Mouse (Mus musculus) duodenum, adult 2 months (tissue): ENCODE data around the gene Klf5. TPM values are rescaled to one million over a fixed set of nuclear protein-coding genes. Genes with fewer than 3 reads are reported as not detected.

Experiments
- polyA plus RNA-seq: library from polyadenylated mRNA; depleted of rRNA; stranded (reverse); fragments of >200 nt; gene quantifications from 2 replicates; pipeline ENCODE4 v1.2.3, GENCODE M21; 2012; ENCODE audit warnings: low replicate concordance; rRNA removed

Gene Klf5
- polyA plus RNA-seq, result 150 and 189 TPM in 2 replicates

DNA sequence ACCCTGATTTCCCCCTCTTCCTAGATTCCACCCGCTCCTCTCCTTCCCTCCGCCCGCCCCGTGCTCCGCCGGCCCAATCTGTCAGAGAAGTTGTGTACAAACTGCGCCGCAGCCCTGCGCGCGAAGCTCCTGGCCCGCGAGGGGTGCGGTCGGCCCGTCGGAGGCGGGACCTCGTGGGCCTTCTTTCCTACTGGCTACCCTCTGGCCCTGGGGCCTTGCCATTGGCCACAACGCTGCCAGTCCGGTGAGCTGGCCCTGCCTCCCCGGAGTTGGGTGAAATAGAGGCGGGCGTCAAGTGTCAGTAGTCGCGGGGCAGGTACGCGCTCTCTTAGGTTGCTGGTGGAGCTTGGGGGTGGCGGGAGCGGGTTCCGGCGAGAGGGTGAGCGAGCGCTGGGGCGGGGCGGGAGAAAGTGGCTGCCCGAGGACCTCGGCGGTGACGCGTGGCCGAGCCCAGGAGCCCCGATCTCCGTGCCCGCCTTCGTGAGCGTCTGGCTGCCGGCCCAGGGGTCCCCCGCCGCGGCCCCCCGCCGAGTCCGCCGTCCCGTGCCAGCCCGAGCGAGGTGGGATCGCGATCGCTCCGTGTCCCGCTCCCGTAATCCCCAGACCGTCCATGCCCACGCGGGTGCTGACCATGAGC is at the start of gene Klf5:
Gene Klf5, plus strand, starts transcription at position 307 of the 637 bp plus-strand sequence.

Other genes with a start within 250 kb of the Klf5 start
- 0.28 and 0.55 TPM in 2 replicates for gene Pibf1, start 199.3 kb upstream of the Klf5 start, polyA plus RNA-seq
- gene Dis3, start 198.9 kb upstream of the Klf5 start, polyA plus RNA-seq, result 1.9 and 2.3 TPM in 2 replicates